Comparison of ENCODE assay signal across 8 mouse cellular contexts in the genomic region with DNA sequence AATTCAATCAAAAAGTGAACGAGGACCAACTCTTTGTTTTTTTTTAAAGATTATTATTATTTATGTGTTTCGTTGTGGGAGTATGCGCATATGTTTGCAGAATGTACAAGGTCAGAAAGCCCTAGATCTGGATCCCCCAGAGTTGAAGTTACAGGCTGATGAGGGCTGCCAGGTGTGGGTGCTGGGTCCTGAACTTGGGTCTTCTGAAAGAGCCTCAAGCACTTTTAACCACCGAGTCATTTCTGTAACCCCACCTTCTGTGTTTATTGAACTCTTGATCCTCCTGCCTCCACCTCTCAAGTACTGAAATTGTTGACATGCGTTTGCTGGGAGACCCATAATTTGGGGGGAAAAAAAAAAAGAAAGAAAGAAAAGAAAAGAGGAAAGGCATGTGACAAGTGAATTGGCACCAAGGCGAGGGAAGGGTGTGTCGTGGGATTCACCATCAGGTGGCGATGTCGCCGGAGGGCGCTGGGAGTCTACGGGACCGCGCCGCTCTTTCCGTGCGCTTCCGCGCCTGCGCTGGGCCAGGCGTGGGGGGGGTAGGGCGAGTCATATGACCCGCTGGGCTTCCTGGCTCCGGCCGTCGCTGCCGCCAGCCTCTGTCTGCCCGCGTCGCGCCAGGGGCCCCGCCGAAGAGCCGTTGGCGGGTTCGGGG. TPM values are rescaled to one million over a fixed set of nuclear protein-coding genes. Genes with fewer than 3 reads are reported as not detected.
DNase-seq lines count a peak whose midpoint lies in the region; ATAC-seq lines count a peak whose summit lies in the region.

TSS of gene Arl8b (plus strand) at position 574 of the 658 bp plus-strand sequence.

- peak within 1 kb of the TSS; percentile 88 for H3K27ac ChIP-seq in heart, embryonic 13.5 days (replicated peaks)
- H3K27ac ChIP-seq in liver, embryonic 12.5 days = peak within 1 kb of the TSS; percentile 84
- H3K27ac ChIP-seq in stomach, embryonic 15.5 days = peak within 1 kb of the TSS; percentile 83

- H3K9ac ChIP-seq in heart, embryonic 13.5 days = peak within 1 kb of the TSS; percentile 99
- peak within 1 kb of the TSS; percentile 85 for H3K9ac ChIP-seq in liver, embryonic 12.5 days
- H3K9ac ChIP-seq in stomach, embryonic 15.5 days = peak within 1 kb of the TSS; percentile 91

- peaks cover 22% of the 10 kb centered on the region for H3K4me1 ChIP-seq in heart, embryonic 13.5 days
- peaks cover 43% of the 10 kb centered on the region for H3K4me1 ChIP-seq in liver, embryonic 12.5 days
- peaks cover 10% of the 10 kb centered on the region for H3K4me1 ChIP-seq in stomach, embryonic 15.5 days

- WGBS in heart, embryonic 13.5 days = 10% methylated on average over 36 of the region's 36 CpGs
- 10% methylated on average over 36 of the region's 36 CpGs for WGBS in liver, embryonic 12.5 days (ENCODE audit: insufficient replicate concordance)
- 9% methylated on average over 36 of the region's 36 CpGs for WGBS in stomach, embryonic 15.5 days

- ATAC-seq in erythroid progenitor cell, adult 5-6 weeks (replicated peaks; ENCODE audit: low FRiP score, poor library complexity, severe bottlenecking) = peak; percentile 97
- peak; percentile 91 for ATAC-seq in heart, embryonic 13.5 days (ENCODE audit: extremely low read depth, insufficient number of reproducible peaks, low FRiP score, low TSS enrichment)
- peak; percentile 94 for ATAC-seq in liver, embryonic 12.5 days
- ATAC-seq in stomach, embryonic 15.5 days (ENCODE audit: insufficient read depth, low FRiP score, low read depth) = peak; percentile 93

- peak within 1 kb of the TSS; percentile 82 for H3K4me2 ChIP-seq in heart, embryonic 13.5 days
- peak within 1 kb of the TSS; percentile 77 for H3K4me2 ChIP-seq in liver, embryonic 12.5 days
- H3K4me2 ChIP-seq in stomach, embryonic 15.5 days = peak within 1 kb of the TSS; percentile 73

- no peaks in the 10 kb centered on the region for H3K36me3 ChIP-seq in heart, embryonic 13.5 days
- H3K36me3 ChIP-seq in liver, embryonic 12.5 days = no peaks in the 10 kb centered on the region
- H3K36me3 ChIP-seq in stomach, embryonic 15.5 days = no peaks in the 10 kb centered on the region

- peak; percentile 97 for DNase-seq in CD4-positive helper T cell, adult 2 months (ENCODE audit: low read depth, low spot score)
- DNase-seq in brain, embryonic 18.5 days (ENCODE audit: low read depth, low spot score) = peak; percentile 83
- DNase-seq in kidney, postnatal 10 days = peak; percentile 99
- peak; percentile 92 to 95 for DNase-seq in natural killer cell, adult 2 months (ENCODE audit: low spot score in 2 of 2)

- no peaks in the 10 kb centered on the region for H3K9me3 ChIP-seq in heart, embryonic 13.5 days
- no peaks in the 10 kb centered on the region for H3K9me3 ChIP-seq in liver, embryonic 12.5 days (replicated peaks)
- H3K9me3 ChIP-seq in stomach, embryonic 15.5 days = no peaks in the 10 kb centered on the region

- H3K4me3 ChIP-seq in heart, embryonic 13.5 days = peak within 1 kb of the TSS; percentile 100
- H3K4me3 ChIP-seq in liver, embryonic 12.5 days = peak within 1 kb of the TSS; percentile 92
- peak within 1 kb of the TSS; percentile 94 for H3K4me3 ChIP-seq in stomach, embryonic 15.5 days (replicated peaks)

- H3K27me3 ChIP-seq in heart, embryonic 13.5 days (replicated peaks) = no peaks in the 10 kb centered on the region
- H3K27me3 ChIP-seq in liver, embryonic 12.5 days (replicated peaks) = no peaks in the 10 kb centered on the region
- H3K27me3 ChIP-seq in stomach, embryonic 15.5 days (replicated peaks) = no peaks in the 10 kb centered on the region

RNA-seq across cellular contexts. Expression of gene Arl8b, which starts in this region (rescaled TPM):
- 56.2 and 94.1 TPM in 2 replicates for total RNA-seq in erythroid progenitor cell, adult 5-6 weeks (2015; ENCODE audit: low replicate concordance)
- total RNA-seq in erythroid progenitor cell, adult 5-6 weeks (2017; ENCODE audit: low replicate concordance) = 28.9 and 36.9 TPM in 2 replicates
- 57.8 and 63.2 TPM in 2 replicates for polyA plus RNA-seq in heart, embryonic 13.5 days (2015; fragmentation: Nextera tagmentation; extraction: Ambion mirVana)
- 48.1 and 49.1 TPM in 2 replicates for polyA plus RNA-seq in liver, embryonic 12.5 days (2016; fragmentation: Nextera tagmentation; extraction: Ambion mirVana)
- polyA plus RNA-seq in stomach, embryonic 15.5 days (2015; fragmentation: Nextera tagmentation; extraction: Ambion mirVana) = 70.8 and 82.2 TPM in 2 replicates

Comparison
In these comparisons a context has a peak if more than half of its experiments do, and no peak if none do; other contexts are left out.
1. Peak in every context shown above with its lines: DNase-seq, ATAC-seq, H3K4me3 ChIP-seq and H3K27ac ChIP-seq.